Mouse (Mus musculus) liver, embryonic 14 days (tissue): ENCODE results near the gene Erg28. TPM values are rescaled to one million over a fixed set of nuclear protein-coding genes. Genes with fewer than 3 reads are reported as not detected.

ENCODE experiments used
- polyA plus RNA-seq: library from polyadenylated mRNA; depleted of rRNA; stranded (reverse); fragments of >200 nt; gene quantifications from 2 replicates; pipeline ENCODE4 v1.2.3, GENCODE M21; 2012; rRNA removed

Gene Erg28
- 44.7 and 52.8 TPM in 2 replicates for polyA plus RNA-seq

GRCm38 (mm10) chr12:85824438-85825264 lies at the start of gene Erg28, which contains the start of gene Ttll5:
TSS of gene Erg28 (minus strand) at chr12:85824550.
TSS of gene Ttll5 (plus strand) at chr12:85824659.

Other genes with a start within 250 kb of the Erg28 start
- 2.3 TPM in 2 replicates for gene Jdp2, start 225.5 kb downstream of the Erg28 start, polyA plus RNA-seq
- gene Batf, start 137.9 kb downstream of the Erg28 start, polyA plus RNA-seq = 3.5 and 3.8 TPM in 2 replicates
- 2.4 and 3.0 TPM in 2 replicates for gene Flvcr2, start 78.0 kb downstream of the Erg28 start, polyA plus RNA-seq
- gene Ttll5, start 109 bp upstream of the Erg28 start, polyA plus RNA-seq = 5.8 and 6.5 TPM in 2 replicates